Mouse (Mus musculus) stomach, postnatal 0 days (tissue): ENCODE data around the gene Map3k5. TPM values are rescaled to one million over a fixed set of nuclear protein-coding genes. Genes with fewer than 3 reads are reported as not detected.
A peak's percentile ranks its signal among the peaks of the same experiment; 100 is the strongest.

Source experiments
- ATAC-seq: fragments of 200-750 bp; cut with Nextera tagmentation; 2 replicates; pipeline ENCODE4 v1.8.0; 2017; ENCODE audit not compliant: low FRiP score, low TSS enrichment
- DNase-seq: peaks from one replicate; pipeline ENCODE4 v3.0.0-alpha.2; 2016; ENCODE audit warnings: low spot score
- H3K27ac ChIP-seq: fragments of 300-500 bp; sonication (generic); replicated peaks from 2 replicates; pipeline ENCODE4 v1.5.1; 2014; ENCODE audit warnings: mild to moderate bottlenecking, control low read depth
- H3K27me3 ChIP-seq: fragments of 300-500 bp; sonication (generic); 2 replicates; pipeline ENCODE4 v1.6.1; 2014; ENCODE audit warnings: low read length; ENCODE audit not compliant: control insufficient read depth, insufficient read depth
- H3K36me3 ChIP-seq: fragments of 300-500 bp; sonication (generic); 2 replicates; pipeline ENCODE4 v1.6.1; 2014; ENCODE audit warnings: low read length, mixed read lengths; ENCODE audit not compliant: control insufficient read depth, insufficient read depth
- H3K4me1 ChIP-seq: fragments of 300-500 bp; sonication (generic); replicated peaks from 2 replicates; pipeline ENCODE4 v1.6.1; 2014; ENCODE audit warnings: antibody characterized with exemption; ENCODE audit not compliant: control insufficient read depth, insufficient read depth
- H3K4me2 ChIP-seq: fragments of 300-500 bp; sonication (generic); replicated peaks from 2 replicates; pipeline ENCODE4 v1.6.1; 2014; ENCODE audit warnings: low read depth, mild to moderate bottlenecking, control low read depth, moderate library complexity
- H3K4me3 ChIP-seq: fragments of 300-500 bp; sonication (generic); 2 replicates; pipeline ENCODE4 v1.5.1; 2014; ENCODE audit warnings: low read depth, low read length, control low read depth
- H3K9ac ChIP-seq: fragments of 300-500 bp; sonication (generic); 2 replicates; pipeline ENCODE4 v1.6.1; 2014; ENCODE audit warnings: mild to moderate bottlenecking, low read length, control low read depth, mixed read lengths
- H3K9me3 ChIP-seq: fragments of 300-500 bp; sonication (generic); 2 replicates; pipeline ENCODE4 v1.6.1; 2016; ENCODE audit warnings: low read length; ENCODE audit not compliant: control insufficient read depth
- CTCF ChIP-seq: IDR thresholded peaks from 2 replicates; pipeline ENCODE4 v1.5.1; 2016; ENCODE audit warnings: antibody characterized with exemption, low read depth, mild to moderate bottlenecking, moderate library complexity
- EP300 ChIP-seq: optimal IDR thresholded peaks from 2 replicates; pipeline ENCODE3; 2016; ENCODE audit warnings: antibody characterized with exemption
- WGBS: fragments of 180-500 bp; shearing (Covaris S2); extraction: QIAGEN DNeasy Blood & Tissue Kit; methylation state at CpG from one replicate; pipeline ENCODE4 v1.1.7; 2014; 5-methylcytosine and 5-hydroxymethylcytosine counted together
- polyA plus RNA-seq: library from polyadenylated mRNA; unstranded; fragments of >200 nt; fragmentation: Nextera tagmentation; extraction: Ambion mirVana; gene quantifications from 2 replicates; pipeline ENCODE4 v1.2.1, GENCODE M21; 2015

Map3k5 gene
- polyA plus RNA-seq, 1 experiment from 2014 or later, result 2.4 TPM

DNA sequence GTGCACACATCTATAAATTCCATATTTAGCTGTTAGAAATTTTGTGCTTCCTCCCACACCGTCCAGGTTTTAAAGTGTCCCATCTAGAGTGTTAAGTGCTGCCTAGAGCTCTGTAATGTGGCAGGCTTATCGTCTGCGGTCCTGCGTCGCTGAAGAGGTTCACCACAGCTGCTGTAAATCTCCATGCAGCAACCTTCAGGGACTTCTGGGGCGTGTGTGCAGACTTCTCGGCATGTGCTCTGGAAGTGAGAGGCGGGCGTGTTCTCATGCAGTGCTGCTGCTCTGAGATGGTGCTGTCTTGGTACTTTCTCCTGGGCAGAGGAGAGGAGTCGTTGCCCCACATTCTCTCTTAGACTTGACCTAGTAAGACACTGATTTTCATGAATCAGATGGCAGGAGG lies 246.9 kb downstream of the Map3k5 start:
- H3K4me2 ChIP-seq, result no peak overlapping the region
- no peak for ATAC-seq
- 0 out of 2 replicates have a peak, but pooled peaks cover 2% of the 10 kb centered on the region for H3K4me1 ChIP-seq
- no peaks in the 10 kb centered on the region for H3K27me3 ChIP-seq
- no peak overlapping the region for H3K27ac ChIP-seq
- H3K9ac ChIP-seq, result no peak overlapping the region
- H3K36me3 ChIP-seq, result no peaks in the 10 kb centered on the region
- no peak for DNase-seq
- H3K9me3 ChIP-seq, result no peaks in the 10 kb centered on the region
- no peak overlapping the region for H3K4me3 ChIP-seq
- 32% methylated on average over 10 of the region's 10 CpGs for WGBS
- no peak for TF ChIP-seq EP300
- no peak for TF ChIP-seq CTCF

DNA sequence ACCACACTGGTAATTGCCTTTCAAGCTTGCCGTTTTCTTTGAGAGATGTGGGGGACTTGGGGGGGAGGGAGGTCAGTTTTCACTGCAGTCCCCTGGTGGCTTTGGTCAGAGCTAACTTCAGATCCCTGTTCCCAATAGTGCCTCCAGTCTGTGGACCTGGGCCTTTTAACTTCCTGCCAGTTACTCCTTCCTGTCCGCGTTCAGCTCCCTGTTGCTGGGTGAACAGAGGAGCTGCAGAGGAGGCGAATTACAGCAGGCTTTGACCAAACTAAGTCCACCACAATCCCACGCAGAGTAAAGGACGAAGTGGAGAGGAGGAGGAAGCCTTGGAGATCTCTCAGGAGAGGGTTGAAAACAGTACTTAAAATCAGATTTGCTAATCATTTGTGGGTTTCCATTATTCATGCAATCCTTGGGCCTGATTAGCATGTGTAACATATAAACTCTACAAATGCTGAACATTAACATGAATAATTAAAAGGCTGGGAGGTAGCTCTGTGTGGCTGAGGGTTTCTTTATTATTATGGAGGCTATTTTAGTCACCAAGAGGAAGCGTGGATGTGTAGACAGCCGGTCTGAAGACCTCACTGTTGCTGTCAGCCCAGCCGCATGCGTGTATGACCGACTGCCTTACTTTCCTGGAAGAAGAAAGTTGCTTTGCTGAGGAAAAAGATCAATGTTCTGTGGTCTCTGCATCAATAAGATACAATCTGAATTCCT lies 247.6 kb downstream of the Map3k5 start:
- no peak overlapping the region for H3K9ac ChIP-seq
- ATAC-seq (no peak), DNase-seq (no peak)
- H3K27me3 ChIP-seq, result no peaks in the 10 kb centered on the region
- no peak overlapping the region for H3K4me3 ChIP-seq
- H3K36me3 ChIP-seq, result no peaks in the 10 kb centered on the region
- H3K9me3 ChIP-seq, result no peaks in the 10 kb centered on the region
- 0 out of 2 replicates have a peak, but pooled peaks cover 2% of the 10 kb centered on the region for H3K4me1 ChIP-seq
- TF ChIP-seq CTCF (no peak), EP300 (no peak)
- H3K27ac ChIP-seq, result no peak overlapping the region
- WGBS, result 61% methylated on average over 11 of the region's 11 CpGs
- no peak overlapping the region for H3K4me2 ChIP-seq

DNA sequence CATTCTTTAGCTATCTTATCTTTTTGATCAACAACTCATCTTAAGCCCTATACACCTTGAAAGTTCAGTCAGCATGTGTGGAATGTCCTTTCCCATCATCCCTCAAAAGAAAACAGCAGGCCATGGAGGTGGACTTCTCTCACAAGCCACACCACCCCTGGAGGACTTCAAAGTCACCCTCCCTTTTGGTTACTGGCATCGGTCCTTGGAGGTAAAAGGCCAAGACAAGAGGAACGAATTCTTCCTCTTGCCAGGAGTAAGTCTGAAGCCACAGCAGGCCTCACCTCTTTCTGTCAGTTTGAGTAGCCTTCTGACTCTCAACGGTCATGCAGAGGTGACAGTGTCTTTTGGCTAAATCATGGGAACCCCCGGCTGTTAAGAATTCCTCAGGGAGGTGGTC lies 250.1 kb downstream of the Map3k5 start:
- H3K9ac ChIP-seq, result no peak overlapping the region
- 60% methylated on average over 4 of the region's 4 CpGs for WGBS
- no peaks in the 10 kb centered on the region for H3K27me3 ChIP-seq
- H3K4me1 ChIP-seq, result 0 out of 2 replicates have a peak, but pooled peaks cover 2% of the 10 kb centered on the region
- H3K27ac ChIP-seq, result no peak overlapping the region
- H3K4me2 ChIP-seq, result no peak overlapping the region
- no peaks in the 10 kb centered on the region for H3K9me3 ChIP-seq
- TF ChIP-seq EP300, result no peak
- TF ChIP-seq CTCF, result no peak
- ATAC-seq, result no peak
- H3K36me3 ChIP-seq, result no peaks in the 10 kb centered on the region
- no peak for DNase-seq
- H3K4me3 ChIP-seq, result no peak overlapping the region

- no peak overlapping the region for H3K9ac ChIP-seq
- WGBS, result 72% methylated on average over 4 of the region's 4 CpGs
- no peak for DNase-seq
- no peak overlapping the region for H3K27ac ChIP-seq
- H3K4me3 ChIP-seq, result no peak overlapping the region
- no peaks in the 10 kb centered on the region for H3K9me3 ChIP-seq
- 0 out of 2 replicates have a peak, but pooled peaks cover 2% of the 10 kb centered on the region for H3K4me1 ChIP-seq
- H3K27me3 ChIP-seq, result no peaks in the 10 kb centered on the region
- ATAC-seq, result no peak
- no peaks in the 10 kb centered on the region for H3K36me3 ChIP-seq
- TF ChIP-seq EP300 (no peak), CTCF (no peak)
- no peak overlapping the region for H3K4me2 ChIP-seq
Measured at GRCm38 (mm10) chr10:20185264-20185663, 251.0 kb downstream of the Map3k5 start.

- no peaks in the 10 kb centered on the region for H3K36me3 ChIP-seq
- no peak for ATAC-seq
- no peaks in the 10 kb centered on the region for H3K27me3 ChIP-seq
- TF ChIP-seq EP300 (no peak), CTCF (no peak)
- no peak overlapping the region for H3K4me3 ChIP-seq
- no peak overlapping the region for H3K9ac ChIP-seq
- H3K4me2 ChIP-seq, result no peak overlapping the region
- H3K4me1 ChIP-seq, result 0 out of 2 replicates have a peak, but pooled peaks cover 2% of the 10 kb centered on the region
- no peak for DNase-seq
- no peaks in the 10 kb centered on the region for H3K9me3 ChIP-seq
- 82% methylated on average over 2 of the region's 2 CpGs for WGBS
- H3K27ac ChIP-seq, result no peak overlapping the region
Measured at GRCm38 (mm10) chr10:20185806-20186205, 251.5 kb downstream of the Map3k5 start.

- Histone ChIP-seq H3K4me1 (no peaks in the 10 kb centered on the region), H3K27ac (peak overlapping the region; percentile 78), H3K4me2 (no peak overlapping the region), H3K9ac (no peak overlapping the region), H3K9me3 (no peaks in the 10 kb centered on the region), H3K4me3 (no peak overlapping the region), H3K36me3 (no peaks in the 10 kb centered on the region), H3K27me3 (no peaks in the 10 kb centered on the region)
- DNase-seq (peak; percentile 78), ATAC-seq (peak; percentile 94)
- WGBS, result 59% methylated on average over 5 of the region's 5 CpGs
- TF ChIP-seq CTCF, result 0 out of 2 replicates have a peak, but pooled peaks have one; percentile 5
- TF ChIP-seq EP300, result no peak
Measured at GRCm38 (mm10) chr10:20186800-20187273, 252.6 kb downstream of the Map3k5 start.
